Mouse (Mus musculus) spleen, postnatal 14 days (tissue): ENCODE measurements around the gene Pcca.
A peak's percentile ranks its signal among the peaks of the same experiment; 100 is the strongest.

Experiments used
- DNase-seq, 2 experiments: peaks; one replicate each; pipeline ENCODE4 v3.0.0; 2021 to 2022; ENCODE audit warnings: low spot score in 2 of 2

The Pcca gene

DNA sequence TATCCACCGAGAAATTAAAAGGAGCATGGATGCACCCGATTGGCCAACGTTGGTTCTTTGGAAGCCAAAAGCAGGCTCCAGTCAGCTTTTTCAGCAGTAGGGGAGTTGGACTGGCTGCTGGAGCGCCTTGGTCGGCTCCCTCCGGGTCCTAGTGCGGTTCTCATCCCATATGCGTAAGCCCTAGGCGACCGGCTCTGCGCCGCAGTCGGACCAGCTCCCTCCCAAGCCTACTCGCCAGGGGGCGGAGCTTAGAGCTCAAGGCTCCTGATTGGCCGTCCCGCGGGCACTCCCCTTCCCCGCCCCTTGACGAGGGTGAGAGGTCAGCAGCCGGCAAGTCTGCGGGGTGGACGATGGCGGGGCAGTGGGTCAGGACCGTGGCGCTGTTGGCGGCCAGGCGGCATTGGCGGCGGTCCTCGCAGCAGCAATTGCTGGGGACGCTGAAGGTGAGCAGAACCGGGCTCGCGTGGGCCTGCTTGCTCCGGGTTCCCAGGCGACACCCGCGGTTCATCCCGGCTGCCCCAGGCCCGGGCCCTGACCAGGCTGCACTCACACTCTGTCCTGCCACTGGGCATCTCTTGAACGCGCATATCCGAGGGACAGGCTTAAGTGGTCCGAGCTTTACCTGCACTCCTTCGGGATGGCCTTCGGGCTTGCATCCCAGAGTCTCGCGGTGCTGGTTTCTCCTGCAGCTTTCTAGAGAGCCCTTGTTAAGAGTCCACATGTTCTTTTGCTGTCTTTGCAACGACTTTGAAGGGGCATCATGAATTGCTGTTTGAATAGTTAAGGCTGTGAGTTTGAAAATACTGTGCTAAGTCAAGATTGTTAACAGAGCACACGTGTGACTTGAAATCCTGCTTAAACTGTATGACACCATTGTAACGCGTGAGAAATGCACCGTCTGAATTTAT lies at the start of gene Pcca:
TSS of gene Pcca (plus strand) at position 308 of the 908 bp plus-strand sequence.
- DNase-seq, result peak; percentile 88 to 89

DNA sequence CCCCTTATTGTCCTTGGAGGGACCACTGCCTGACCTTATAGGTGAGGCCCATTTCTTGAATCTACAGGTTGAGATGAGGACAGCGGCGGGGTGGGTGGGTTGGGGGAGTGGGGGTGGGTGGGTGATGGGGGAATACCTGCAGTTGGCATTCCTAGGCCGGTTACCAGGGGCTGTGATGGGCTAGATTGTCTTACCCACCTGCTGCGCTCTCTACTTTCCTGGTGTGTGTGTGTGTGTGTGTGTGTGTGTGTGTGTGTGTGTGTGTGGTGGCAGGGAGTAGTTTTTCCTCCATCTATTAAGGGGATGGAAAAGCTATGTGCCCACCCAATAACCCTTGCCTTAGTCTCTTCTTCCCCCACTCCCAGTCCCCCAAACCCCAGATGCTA lies 49.7 kb upstream of the Pcca start:
- DNase-seq, result no peak

DNA sequence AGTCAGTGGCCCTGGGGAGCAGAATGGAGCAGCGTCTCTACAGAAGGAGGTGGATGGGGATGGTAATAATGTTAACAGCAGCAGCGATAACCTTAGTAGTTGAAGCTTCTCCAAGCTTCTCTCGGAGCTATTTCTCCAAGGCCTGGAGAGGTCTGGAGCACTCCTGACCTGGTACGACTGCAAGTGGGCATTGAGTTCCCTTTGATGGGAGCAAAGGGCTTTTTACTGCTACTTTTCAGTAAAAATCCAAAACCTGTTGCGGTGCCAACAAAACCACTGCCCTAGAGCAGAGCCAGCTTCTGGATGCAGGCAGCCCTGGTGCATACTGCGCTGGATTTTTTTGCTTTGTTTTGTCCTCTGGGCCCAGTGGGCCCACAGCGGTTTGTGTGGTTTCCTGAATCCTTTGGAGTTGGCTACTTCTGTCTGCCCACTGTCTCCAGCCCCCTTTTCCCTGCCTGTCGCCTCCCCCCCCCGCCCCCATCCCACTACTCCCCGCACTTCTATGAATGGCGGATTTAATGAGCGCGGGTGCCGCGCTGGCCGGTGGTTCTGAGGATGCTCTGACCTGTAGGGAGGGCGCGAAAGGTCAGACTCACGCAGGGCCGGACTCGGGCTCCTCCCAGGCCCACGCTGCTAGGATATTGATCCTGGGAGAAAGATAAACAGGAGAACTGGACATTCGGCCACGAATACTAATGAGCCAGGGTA lies 49.1 kb upstream of the Pcca start:
- DNase-seq, result no peak

DNA sequence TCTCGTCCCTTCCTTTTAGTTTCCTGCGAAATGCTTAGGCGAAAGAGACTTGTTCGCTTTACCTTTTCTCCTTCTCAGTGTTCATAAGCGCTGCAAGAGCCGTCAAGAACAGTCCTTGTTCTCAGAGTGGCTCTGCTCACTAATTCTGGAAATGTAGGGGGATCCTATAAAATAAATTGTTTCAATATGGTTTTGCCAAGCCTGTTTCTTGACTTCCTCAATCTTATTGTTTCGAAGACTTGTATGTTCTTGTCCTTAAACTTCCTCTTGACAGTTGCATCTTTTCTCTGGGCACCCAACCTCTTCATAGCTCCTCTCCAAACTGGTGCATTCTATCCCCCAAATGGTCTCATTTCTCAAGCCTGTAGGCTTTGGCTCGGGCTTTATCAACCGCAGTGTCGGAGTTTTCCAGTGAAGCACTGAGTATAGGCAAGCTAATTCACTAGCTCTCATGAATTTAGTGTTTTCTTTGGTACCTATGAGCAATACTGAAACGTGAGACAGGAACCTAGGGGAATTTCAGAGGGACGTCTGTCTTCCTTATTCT lies 48.4 kb upstream of the Pcca start:
- DNase-seq, result no peak

DNA sequence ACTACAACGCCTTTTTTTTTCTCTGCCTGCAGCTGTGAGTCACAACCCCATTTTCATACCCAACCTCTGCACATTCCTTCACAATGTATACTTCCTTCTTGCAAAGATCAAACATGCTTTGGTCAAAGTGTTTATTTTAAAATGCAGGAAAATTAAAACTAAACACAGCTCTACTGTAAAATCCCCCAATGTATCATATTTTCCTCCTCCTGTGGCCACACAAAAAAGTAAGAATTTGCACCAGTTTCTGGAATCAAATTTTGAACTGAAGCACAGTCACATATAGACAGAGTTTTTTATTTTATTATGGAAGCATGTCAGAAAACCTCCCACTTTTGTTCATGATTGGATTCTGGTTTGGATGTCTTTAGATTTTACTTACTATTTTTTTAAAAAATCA lies 47.5 kb upstream of the Pcca start:
- DNase-seq, result no peak

DNA sequence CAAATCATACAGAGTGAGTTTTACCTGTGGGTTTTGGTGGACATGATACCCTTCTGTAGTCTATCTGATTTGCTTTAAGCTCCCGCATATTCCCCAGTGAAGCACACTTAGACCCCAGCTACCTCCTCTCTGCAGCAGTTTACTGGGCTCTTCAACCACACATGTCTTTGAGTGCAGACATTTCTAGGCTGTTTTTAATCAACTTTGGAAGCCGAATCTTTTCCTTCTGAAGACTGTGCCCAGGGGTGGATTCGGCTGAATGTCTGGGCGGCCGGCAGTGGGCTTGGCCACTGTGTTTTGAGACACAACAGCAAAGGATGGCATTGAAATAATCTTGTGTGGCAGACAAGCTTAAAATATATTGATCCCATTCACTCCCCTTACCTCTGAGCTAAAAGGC lies 46.8 kb upstream of the Pcca start:
- DNase-seq, result no peak

DNA sequence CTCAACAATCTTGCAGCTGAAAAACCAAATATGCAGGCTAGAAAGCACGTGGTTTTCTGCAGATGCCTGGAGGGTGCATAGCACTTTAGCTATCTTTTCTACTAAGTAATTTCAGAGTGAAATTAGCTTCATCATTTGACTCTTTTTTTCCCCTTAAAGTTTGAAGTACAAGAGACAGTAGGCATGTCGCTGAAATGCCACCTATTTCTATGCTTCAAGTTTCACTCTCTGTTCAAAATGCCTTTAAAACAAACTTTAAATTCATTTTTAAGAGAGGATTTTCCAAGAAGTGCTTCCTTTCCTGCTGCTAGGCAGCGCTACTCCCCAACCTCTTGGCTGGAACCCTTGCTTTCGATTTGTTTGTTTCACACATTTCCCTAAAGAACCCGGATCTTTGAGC lies 45.1 kb upstream of the Pcca start:
- no peak for DNase-seq

DNA sequence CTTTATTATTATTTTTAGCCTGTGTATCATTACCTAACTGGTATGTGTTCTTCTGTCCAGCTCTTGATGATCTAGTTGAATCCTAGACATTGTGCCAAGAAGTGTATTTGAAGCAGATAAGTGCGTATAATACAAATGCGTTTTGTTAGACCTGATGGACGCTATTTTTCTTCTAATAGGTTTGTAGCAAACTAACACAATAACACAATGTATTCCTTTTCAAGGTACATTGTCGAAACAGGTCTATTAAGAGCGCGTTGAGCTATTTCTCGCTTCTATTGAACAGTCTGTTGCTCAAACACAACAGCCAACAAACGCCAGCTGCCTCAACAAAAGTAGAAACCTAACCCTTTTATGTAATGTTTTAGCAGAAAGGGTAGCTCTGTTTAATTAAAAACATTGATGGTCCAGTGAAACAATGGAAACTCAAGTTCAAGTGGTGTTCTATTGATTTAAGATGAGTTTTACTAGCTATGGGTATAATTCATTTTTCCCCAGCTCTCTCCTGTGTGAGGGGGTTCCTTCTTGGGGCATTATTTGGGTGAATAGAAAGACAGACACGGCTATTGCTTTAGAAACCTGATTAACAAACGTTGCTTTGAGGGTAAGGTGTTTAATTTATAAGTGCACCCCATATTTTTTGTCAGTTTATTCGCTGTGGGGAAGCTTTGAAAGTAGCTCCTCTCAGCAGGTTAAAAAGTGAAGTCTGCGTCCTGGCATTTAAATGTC lies 44.3 kb upstream of the Pcca start:
- DNase-seq, result no peak

DNA sequence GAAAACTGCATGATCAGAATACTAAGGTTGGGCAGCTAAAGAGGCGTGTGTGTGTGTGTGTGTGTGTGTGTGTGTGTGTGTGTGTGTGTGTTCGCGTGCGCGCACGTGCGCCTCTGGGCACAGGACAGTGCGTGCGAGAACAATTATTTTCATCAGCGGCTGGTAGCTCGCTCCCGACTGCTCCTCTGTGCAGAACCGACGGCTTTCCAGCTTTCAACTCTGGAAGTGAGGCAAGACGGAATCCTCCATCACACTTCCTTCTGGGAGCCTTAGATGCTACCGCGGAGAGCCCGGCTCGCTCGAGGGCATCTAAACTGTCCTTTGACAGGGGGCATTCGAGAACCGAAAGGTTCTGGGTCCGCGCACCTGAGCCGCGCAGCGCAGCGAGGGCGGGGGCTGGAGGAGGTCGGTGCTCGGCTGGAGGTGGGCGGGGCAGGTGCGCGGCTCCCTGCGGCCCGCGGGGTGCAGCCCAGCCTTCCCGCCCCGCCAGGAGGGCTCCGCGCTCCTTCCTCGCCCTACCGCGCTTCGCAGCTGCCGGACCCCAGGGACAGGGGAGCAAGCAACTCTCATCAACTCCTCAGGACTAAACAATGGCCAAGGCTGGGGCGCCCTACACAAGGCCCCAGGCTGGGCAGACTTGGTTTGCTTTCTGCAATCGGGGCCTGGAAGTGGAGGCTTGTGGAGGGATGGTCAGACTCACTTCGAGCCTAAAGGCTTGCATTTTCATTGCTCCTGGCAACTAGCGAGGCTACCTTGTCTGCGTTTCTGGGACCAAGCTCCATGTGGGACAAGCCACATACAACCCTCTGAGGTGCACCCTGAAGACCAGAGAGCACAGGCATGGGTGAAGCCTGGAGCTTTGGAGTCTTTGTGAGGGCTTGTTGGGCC lies 43.4 kb upstream of the Pcca start, which contains the start of gene Gm10837:
TSS of gene Gm10837 (plus strand) at position 146 of the 888 bp plus-strand sequence.
- DNase-seq, result no peak

DNA sequence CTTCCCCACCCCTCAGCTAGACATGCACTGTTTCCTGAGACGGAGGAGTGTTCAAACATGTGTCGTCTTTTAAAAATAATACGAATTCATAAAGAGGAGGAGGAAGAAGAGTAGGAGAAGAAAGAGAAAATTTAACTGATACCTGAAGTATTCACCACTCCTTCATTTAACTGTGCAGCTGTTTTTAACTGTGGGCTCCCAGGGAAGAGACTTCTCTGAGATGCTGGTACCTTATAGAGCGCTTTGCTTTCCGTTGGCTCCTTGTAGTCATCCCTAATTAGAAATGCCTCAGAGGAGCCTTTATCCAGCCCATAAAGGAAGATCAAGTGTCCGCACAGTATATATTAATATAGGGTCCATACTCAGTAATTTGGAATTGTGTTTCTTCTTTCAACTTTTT lies 42.6 kb upstream of the Pcca start:
- DNase-seq, result no peak

DNA sequence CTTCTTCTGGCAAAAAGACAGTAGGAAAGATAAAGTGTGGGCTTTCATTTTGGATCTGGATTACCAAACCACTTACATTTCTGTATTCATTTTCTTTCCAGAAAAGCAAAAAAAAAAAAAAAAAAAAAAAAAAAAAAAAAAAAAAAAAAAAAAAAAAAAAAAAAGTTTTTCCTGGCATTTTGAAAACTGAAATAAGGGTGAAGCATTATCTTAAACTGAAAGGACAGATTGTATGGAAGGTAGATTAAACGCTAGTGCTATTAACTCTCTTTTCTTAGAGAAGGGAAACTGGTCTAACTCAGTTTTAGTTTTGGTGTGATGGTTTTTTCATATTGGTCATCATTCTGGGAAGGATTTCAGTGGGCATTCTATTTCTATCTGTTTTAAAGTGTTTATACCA lies 42.1 kb upstream of the Pcca start:
- no peak for DNase-seq

DNA sequence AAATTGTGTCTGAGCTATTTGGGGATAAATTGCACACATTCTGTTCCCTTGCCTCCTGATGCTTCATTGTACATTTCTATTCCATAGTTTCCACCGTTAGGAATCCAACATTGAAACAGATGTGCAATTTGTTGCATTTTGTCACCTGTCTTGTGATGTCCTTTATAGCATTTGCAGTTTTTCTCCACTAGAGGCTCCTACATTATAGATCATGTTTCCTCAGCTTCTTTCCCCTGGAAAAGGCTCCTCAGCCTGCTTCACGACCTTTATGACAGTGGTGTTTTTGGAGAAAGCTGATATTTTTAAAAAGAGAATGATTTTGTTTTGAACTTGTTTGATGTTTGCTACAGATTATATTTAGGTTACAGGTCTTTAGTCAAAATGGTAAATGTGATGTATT lies 25.1 kb upstream of the Pcca start:
- DNase-seq, result no peak

DNA sequence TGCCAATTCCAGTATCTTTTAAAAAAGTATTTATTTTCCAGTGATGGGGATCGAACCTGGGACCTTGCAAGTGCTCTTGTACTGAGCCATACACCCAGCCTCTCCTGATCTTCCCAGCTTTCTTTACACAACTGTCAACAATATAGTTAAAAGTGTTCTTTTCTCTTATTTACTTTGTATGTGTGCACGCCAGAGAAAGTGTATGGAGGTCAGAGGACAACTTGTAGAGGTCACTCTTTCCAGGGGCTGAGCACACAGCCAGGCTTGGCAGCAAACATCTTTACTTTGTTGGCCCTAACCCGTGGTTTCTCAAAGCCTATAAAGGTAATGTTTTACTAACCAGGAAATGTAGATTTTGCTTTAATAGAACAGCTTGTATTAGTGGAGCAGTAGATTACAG lies 22.6 kb upstream of the Pcca start:
- no peak for DNase-seq

DNA sequence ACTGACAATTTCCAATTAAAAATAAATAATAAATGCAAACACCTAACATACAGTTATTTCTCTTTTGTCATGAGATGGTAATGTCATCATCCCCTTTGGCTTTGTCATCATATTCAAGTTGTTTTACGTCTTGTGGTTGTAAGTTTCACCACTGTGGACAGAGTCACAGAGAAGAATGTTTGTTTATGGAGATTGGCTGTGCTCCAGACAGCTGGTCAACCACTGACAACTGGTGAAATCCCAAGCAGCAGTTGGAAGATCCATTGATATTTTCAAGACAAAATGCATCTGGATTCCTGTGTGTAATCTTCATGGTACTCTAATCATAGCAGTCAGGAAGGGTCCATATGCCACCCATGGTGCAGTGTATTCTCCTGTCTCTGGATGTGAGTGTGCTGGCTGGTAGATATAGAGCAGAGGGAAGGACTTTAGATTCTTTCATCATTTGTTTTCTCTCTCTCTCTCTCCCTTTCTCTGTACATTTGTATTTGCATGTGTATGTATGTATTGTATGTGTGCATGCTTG lies 20.6 kb upstream of the Pcca start:
- DNase-seq, result no peak

DNA sequence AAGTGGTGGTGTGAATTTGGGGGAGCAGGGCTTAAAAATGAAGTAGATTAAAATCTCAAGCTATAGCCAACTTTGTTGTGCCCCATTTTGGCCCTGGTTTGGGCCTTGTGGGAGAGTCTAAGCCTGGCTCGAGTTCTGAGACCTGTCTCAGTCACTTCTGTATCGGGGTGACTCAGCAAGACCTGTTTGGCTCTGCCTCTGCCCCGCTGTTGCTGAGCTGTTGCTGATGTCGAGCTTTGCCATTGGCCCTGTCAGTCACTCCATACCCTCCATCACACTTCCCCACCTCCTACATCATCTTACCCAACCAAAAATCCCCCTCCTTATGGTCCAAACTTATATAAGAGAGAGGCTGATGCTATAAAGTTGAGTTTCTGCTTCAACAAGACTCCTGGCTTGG lies 5.6 kb upstream of the Pcca start:
- no peak for DNase-seq

DNA sequence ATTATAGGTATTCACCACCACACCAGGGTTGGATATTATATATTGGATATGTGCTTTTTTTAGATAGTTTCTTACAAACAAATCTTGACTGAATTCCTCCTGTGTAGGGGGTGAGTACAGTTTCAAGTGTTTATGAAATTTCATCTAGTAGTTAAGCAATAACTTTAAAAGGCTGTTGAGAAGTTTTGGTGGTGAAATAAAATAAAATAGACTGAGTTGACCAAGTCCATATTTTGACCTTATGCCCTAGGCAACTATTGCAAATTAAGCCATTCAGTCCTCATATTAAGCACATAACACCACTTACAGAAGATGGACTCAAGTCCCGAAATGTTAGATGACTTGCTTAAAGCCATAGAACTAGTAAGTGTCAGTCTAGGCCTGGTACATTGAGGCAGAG lies 1.9 kb downstream of the Pcca start:
- DNase-seq, result no peak

DNA sequence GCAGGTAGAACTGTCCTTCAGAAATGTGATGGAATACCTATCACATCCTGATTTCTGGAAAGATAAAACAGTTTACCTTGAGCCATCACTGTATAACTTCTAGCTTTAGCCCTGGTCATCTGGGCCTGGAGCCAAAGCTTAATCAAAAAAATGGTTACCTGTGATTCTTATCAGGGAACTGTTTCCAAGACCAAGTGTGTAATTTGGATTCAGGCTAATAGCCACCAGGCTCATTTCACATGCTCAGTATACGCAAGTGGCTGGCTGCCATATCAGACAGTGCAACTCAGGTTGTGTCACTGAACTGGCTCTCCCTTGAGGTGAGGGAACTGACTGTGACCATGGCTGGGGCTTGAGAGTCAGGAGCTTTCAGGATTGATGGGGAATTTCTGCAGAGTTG lies 14.3 kb downstream of the Pcca start:
- no peak for DNase-seq

DNA sequence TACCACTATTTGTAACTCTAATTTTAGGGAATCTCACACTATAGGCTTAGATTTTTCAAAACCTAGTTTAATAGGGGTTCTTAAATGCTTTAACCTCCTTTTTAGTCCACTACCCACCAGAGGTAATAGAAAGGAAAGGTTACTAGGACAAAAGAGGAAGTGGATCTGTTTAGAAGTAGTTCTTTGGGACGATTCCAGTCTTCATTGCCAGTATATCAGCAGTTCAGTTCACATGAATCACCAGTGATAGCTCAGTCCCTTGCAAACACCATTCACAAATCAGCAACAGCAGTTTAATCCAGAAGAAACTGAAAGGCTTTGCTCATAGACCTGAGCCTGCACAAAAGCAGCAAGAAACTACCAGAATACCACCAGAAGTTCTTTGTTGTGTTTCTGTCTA lies 14.8 kb downstream of the Pcca start:
- no peak for DNase-seq

DNA sequence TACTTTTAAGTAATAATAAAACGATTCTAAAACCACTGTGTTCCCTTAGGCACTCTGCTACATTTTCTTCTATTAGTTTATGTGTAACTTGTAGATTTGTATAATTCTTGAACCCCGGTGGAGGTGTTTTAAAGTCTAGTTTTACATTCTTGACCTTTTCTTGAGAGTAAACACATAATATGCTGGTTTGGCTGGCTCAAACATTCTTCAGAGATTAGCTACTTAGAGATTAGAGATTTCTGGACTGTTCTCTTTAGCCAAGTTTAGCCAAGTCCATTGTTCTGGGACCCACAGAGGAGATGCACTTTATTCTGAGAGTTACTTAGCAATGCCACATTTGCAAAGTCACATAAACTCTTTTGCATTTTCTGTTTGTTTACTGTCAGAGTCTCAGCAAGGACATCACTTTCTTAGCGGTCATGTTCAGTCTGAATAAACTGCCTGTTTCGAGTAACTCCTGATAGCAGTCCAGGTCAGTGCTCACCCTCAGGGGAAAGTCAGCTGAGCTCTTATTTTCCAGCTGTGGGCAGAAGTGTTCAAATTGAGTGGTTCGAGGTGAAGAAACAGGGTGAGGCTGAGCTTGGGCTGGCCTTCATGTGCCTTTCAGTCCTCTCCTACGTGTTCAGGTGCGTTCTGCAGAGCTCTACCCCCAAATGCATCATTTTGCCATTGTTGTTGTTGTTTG lies 18.8 kb downstream of the Pcca start:
- no peak for DNase-seq

DNA sequence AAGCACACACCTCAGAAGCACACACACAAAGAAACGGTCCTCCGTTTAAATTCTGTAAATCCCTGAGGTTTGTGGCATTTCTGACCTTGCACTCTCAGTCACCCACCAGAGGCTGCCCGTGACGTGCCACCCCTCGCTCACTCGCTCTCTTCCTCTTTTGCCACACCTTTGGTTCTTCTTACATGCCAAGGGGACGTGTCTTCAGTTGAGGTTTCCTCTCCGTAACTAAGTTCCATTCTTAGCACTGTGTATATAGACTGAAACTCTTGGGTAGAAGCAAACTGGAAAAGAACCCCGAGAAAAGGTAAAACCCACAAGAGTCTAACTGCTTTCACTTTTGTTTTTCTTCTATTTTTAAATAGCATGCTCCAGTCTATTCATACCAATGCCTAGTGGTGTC lies 23.2 kb downstream of the Pcca start:
- peak in 1 of 2 experiments; percentile 8 for DNase-seq
